9 mouse cellular contexts compared by ENCODE assay signal in the genomic region with DNA sequence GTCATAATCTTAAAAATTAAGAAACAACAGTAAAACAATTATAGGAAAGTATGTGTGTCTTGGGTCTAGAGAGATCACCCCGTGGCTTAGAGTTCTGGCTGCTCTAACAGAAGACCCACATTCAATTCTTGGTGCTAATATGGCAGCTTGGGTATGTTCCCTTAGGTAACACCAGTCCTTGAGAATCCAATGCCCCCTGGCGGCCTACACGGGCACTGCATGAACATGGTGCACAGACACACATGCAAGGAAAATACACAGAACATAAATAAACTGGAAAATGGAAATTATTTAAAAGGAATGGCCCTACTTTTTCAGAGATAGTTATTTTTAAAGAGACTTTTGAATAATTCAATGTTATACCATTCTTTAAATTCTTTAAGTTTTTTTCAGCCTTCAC. TPM values are rescaled to one million over a fixed set of nuclear protein-coding genes. Genes with fewer than 3 reads are reported as not detected.
A peak's percentile ranks its signal among the peaks of the same experiment; 100 is the strongest.
DNase-seq lines count a peak whose midpoint lies in the region; ATAC-seq and TF ChIP-seq lines count a peak whose summit lies in the region.
"Had no signal": no experiment of that assay in that cellular context is flagged by ENCODE, and none has a peak within 500 bp of the region (broad histone marks: within the 10 kb centered on the region; RNA-seq: fewer than 3 reads in every experiment).

No protein-coding gene starts in this region.

- TF ChIP-seq CTCF in kidney, adult 2 months (conservative IDR thresholded peaks at IDR 0.05; ENCODE audit: insufficient read depth, insufficient read length, low read depth, low read length): 0 out of 2 replicates have a peak, but pooled peaks have one; percentile 7

- no peak overlapping the region for H3K9ac ChIP-seq in ES-E14 (ENCODE audit: insufficient read depth, low read depth, low read length, poor library complexity, severe bottlenecking)
- no peak overlapping the region for H3K9ac ChIP-seq in forebrain, embryonic 16.5 days (replicated peaks; ENCODE audit: low read depth, low read length)
- H3K9ac ChIP-seq: midbrain, embryonic 12.5 days had no signal

- no peaks in the 10 kb centered on the region for H3K27me3 ChIP-seq in kidney, adult 2 months (replicated peaks; ENCODE audit: control insufficient read depth, insufficient read depth, low read length)
- H3K27me3 ChIP-seq in limb, embryonic 10.5 days (ENCODE audit: low read depth, poor library complexity, severe bottlenecking): no peaks in the 10 kb centered on the region
- no peaks in the 10 kb centered on the region for H3K27me3 ChIP-seq in forebrain, embryonic 16.5 days (replicated peaks; ENCODE audit: control insufficient read depth, insufficient read depth, low read length)
- H3K27me3 ChIP-seq: midbrain, embryonic 12.5 days had no signal

- ATAC-seq in forebrain, embryonic 16.5 days: no peak

- DNase-seq in kidney, adult 2 months: no peak
- no peak for DNase-seq in kidney, adult 9 months
- DNase-seq in A20 (ENCODE audit: low read depth, low spot score) (peak; percentile 11), ES-E14 (ENCODE audit: low read depth, low spot score) (peak; percentile 30)
- peak; percentile 29 for DNase-seq in limb, embryonic 10.5 days (ENCODE audit: low spot score)
- DNase-seq in right cerebral cortex, postnatal 36 days (ENCODE audit: low spot score in 2 of 2): no peak
- DNase-seq in heart, adult 11 months: no peak

- H3K9me3 ChIP-seq in ES-E14 (ENCODE audit: control insufficient read depth, insufficient read depth, low read depth, low read length): no peaks in the 10 kb centered on the region
- H3K9me3 ChIP-seq in limb, embryonic 10.5 days (replicated peaks): no peaks in the 10 kb centered on the region
- no peaks in the 10 kb centered on the region for H3K9me3 ChIP-seq in forebrain, embryonic 16.5 days (ENCODE audit: control insufficient read depth, low read length)
- H3K9me3 ChIP-seq: midbrain, embryonic 12.5 days had no signal

- no peak for TF ChIP-seq POLR2A in kidney, adult 2 months (IDR thresholded peaks at IDR 0.05; ENCODE audit: low read depth, low read length)

- no peak overlapping the region for H3K4me2 ChIP-seq in forebrain, embryonic 16.5 days (ENCODE audit: low read length)
- H3K4me2 ChIP-seq: midbrain, embryonic 12.5 days had no signal

- no peaks in the 10 kb centered on the region for H3K36me3 ChIP-seq in kidney, adult 2 months (ENCODE audit: control insufficient read depth, insufficient read depth, low read length)
- no peaks in the 10 kb centered on the region for H3K36me3 ChIP-seq in ES-E14 (ENCODE audit: control insufficient read depth, insufficient read depth, low read length, poor library complexity, severe bottlenecking)
- H3K36me3 ChIP-seq in limb, embryonic 10.5 days: no peaks in the 10 kb centered on the region
- no peaks in the 10 kb centered on the region for H3K36me3 ChIP-seq in forebrain, embryonic 16.5 days (ENCODE audit: control insufficient read depth, insufficient read depth)
- H3K36me3 ChIP-seq: midbrain, embryonic 12.5 days had no signal

- WGBS in kidney, adult 2 months: 78% methylated on average over 3 of the region's 3 CpGs
- 65% methylated on average over 3 of the region's 3 CpGs for WGBS in limb, embryonic 10.5 days
- WGBS in forebrain, embryonic 16.5 days: 77% methylated on average over 3 of the region's 3 CpGs

- H3K27ac ChIP-seq in kidney, adult 2 months (ENCODE audit: insufficient read depth, low read depth, low read length): no peak overlapping the region
- no peak overlapping the region for H3K27ac ChIP-seq in ES-E14 (ENCODE audit: insufficient read depth, low read depth, low read length, poor library complexity, severe bottlenecking)
- H3K27ac ChIP-seq in limb, embryonic 10.5 days: no peak overlapping the region
- no peak overlapping the region for H3K27ac ChIP-seq in forebrain, embryonic 16.5 days (ENCODE audit: low read length)
- H3K27ac ChIP-seq: midbrain, embryonic 12.5 days had no signal

- H3K4me3 ChIP-seq in kidney, adult 2 months (ENCODE audit: insufficient read depth, low read depth, low read length): no peak overlapping the region
- H3K4me3 ChIP-seq in ES-E14 (ENCODE audit: insufficient read depth in 1 of 2, low read depth in 1 of 2, low read length in 2 of 2, poor library complexity in 1 of 2, severe bottlenecking in 1 of 2): no peak overlapping the region
- no peak overlapping the region for H3K4me3 ChIP-seq in limb, embryonic 10.5 days
- H3K4me3 ChIP-seq in forebrain, embryonic 16.5 days (replicated peaks; ENCODE audit: low read length): no peak overlapping the region
- H3K4me3 ChIP-seq: midbrain, embryonic 12.5 days had no signal

- in situ Hi-C loops in ES-E14 (cut with MboI; ENCODE audit: low sequenced_read_pairs in 2 of 2, unreplicated experiment in 2 of 2): no loop called here

- no peaks in the 10 kb centered on the region for H3K4me1 ChIP-seq in kidney, adult 2 months (ENCODE audit: control insufficient read depth, insufficient read depth, low read length)
- H3K4me1 ChIP-seq in ES-E14 (ENCODE audit: control insufficient read depth in 2 of 2, insufficient read depth in 2 of 2, low read length in 2 of 2, poor library complexity in 1 of 2): no peaks in the 10 kb centered on the region
- H3K4me1 ChIP-seq in limb, embryonic 10.5 days: no peaks in the 10 kb centered on the region
- no peaks in the 10 kb centered on the region for H3K4me1 ChIP-seq in forebrain, embryonic 16.5 days (replicated peaks; ENCODE audit: control insufficient read depth, insufficient read depth, low read length)
- H3K4me1 ChIP-seq: midbrain, embryonic 12.5 days had no signal

TF ChIP-seq in ES-E14, 5 proteins besides CTCF, POLR2A, EP300 and RAD21:
- no peak for TF ChIP-seq HCFC1 (IDR thresholded peaks at IDR 0.05; ENCODE audit: borderline replicate concordance, insufficient read depth, low read length)
- no peak for TF ChIP-seq ZNF384 (IDR thresholded peaks at IDR 0.05; ENCODE audit: low read depth, low read length)
- no peak for TF ChIP-seq CHD2 (IDR thresholded peaks at IDR 0.05; ENCODE audit: low read depth, low read length)
- no peak for TF ChIP-seq MAFK (IDR thresholded peaks at IDR 0.05; ENCODE audit: insufficient read depth, low read depth, low read length)
- no peak for TF ChIP-seq ZC3H11A (IDR thresholded peaks at IDR 0.05; ENCODE audit: borderline replicate concordance, low read depth, low read length)

RNA-seq across cellular contexts. Expression of a gene that starts 55.6 kb away (rescaled TPM):
- 3.4 and 5.0 TPM in 2 replicates for polyA plus RNA-seq in kidney, adult 2 months (2012; rRNA removed)
- total RNA-seq in ES-E14 (2012; rRNA removed): 1.9 and 3.0 TPM in 2 replicates
- polyA plus RNA-seq in limb, embryonic 10.5 days (2016; fragmentation: Nextera tagmentation; extraction: Ambion mirVana): 2.0 and 3.0 TPM in 2 replicates
- 1.7 and 2.5 TPM in 2 replicates for polyA plus RNA-seq in forebrain, embryonic 16.5 days (2015; fragmentation: Nextera tagmentation; extraction: Ambion mirVana)

Comparison
In these comparisons a context has a peak if more than half of its experiments do, and no peak if none do; other contexts are left out.
1. DNase-seq: peak in A20 (single experiment), ES-E14 (single experiment) and limb, embryonic 10.5 days (single experiment); none in kidney, adult 2 months (single experiment), kidney, adult 9 months (single experiment), right cerebral cortex, postnatal 36 days (0 of 2) and heart, adult 11 months (single experiment).